Mouse (Mus musculus) monocyte, adult 59 days (primary cell): ENCODE results near the gene Abca7. TPM values are rescaled to one million over a fixed set of nuclear protein-coding genes. Genes with fewer than 3 reads are reported as not detected.

ENCODE experiments used
- total RNA-seq, 2 experiments: library from RNA; stranded (reverse); gene quantifications; one replicate each; pipeline ENCODE4 v1.2.4; 2023

Abca7 gene
- 100 to 1,000 TPM; 123 to 126 TPM for total RNA-seq

DNA sequence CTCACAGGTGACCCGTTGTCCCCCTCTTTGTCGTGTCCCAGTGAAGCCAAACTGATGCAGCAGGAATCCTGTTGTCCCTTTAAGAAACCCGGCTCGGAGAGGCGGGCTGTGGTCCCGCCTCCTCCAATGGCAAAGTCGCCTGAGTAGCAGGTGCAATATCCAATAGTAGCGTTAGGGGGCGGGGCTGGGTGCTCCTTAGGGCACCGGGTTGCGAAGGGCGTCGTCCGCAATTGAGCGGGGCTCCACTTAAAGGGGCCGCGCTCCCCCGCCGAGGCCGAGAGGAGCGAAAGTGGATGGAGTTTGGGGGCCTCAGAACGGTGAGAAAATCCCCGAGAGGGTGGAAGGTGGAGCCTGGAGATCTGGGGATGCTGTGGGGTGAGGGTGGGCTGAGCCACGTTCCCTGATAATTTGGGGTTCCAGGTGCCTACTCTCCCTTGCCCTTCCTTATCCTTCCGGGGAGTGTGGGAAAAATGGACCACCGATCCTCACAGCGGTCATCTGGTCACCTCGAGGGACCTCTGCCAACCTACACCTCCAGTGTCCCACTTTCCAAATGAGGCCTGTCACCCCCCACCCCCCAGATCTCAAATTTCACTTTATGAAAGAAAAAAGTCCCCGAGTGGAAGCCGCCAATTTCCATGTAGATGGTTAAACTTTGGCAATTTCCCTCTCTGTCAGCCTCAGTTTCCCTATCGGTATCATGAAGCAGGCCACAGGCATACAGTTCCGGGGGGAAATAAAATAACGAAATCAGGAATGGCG, at the start of gene Abca7:
Gene Abca7 (plus strand): TSS at position 223 of the 762 bp plus-strand sequence.

GRCm38 (mm10) chr10:79959847-79960601, 36.3 kb upstream of the Abca7 start, which contains the start of gene Wdr18:
Gene Wdr18 (plus strand): TSS chr10:79960152.

GRCm38 (mm10) chr10:79970415-79971182, 25.7 kb upstream of the Abca7 start, which contains the start of gene Grin3b:
Gene Grin3b (plus strand): TSS chr10:79970715.

DNA sequence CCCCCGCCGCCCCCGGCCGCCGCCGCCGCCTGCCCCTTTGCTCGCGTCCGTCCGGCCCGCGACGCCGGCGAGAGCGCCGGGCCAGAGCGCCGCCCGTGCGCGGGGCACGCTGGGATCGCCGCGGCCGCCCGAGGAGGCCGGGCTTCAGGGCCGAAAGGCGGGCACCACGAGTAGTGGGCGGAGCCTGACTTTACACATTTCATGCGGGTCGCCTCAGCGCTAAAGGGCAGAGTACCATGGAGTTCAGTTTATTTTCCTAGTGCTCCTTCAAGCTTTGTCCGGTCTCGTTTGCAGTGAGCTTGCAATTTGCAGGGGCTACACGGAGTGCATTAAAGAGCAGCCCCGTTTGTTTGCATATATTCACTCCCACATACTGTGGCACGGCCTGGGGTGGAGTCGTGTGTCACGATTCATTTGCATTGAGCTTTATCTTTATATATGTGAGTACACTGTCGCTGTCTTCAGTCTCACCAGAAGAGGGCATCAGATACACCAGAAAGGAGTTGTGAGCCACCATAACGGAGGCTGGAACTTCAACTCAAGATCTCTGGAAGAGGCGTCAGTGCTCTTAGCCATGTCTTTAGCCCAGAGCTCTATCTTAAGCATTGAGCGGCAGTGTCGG, 12.0 kb upstream of the Abca7 start, which contains the start of gene Tmem259:
Gene Tmem259 (minus strand): TSS at position 136 of the 622 bp plus-strand sequence.

DNA sequence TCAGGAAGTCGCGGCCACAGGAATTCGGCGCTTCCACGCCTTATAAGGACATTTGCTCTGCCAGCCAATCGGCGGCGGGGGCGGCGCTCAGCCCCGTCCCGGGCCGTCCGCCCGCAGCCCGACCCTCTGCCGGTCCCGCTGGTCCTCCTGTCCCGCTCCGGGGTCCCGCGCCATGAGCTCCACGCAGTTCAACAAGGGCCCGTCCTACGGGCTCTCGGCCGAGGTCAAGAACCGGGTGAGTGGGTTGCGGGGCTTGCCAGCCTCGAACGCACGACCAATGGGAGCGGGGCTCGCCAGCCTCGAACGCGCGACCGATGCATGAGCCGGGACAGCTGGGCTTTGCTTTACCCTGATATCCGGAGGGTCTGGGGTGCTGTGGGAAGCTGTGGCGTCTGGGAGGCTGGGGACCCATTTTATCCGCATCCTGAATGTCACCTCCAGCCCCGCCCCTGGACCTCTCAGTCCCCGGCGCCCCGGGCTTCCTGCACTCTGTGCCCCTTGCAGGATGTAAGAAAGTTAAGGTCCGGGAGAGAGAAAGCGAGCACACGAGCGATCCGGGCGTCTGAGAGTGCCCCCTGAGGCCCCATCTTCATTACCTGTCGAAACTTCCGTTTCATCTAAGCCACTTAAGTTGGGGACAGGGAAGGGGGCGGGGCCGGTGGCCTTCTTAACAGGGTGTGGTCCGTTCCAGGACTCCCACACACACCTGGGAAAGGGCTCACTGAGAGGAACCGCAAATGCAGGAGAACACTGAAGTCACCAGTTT, 7.6 kb upstream of the Abca7 start, which contains the start of gene Cnn2:
Gene Cnn2 (plus strand): TSS at position 79 of the 766 bp plus-strand sequence.

GRCm38 (mm10) chr10:80016511-80016910, 20.2 kb downstream of the Abca7 start, which contains the start of gene Arhgap45:
Gene Arhgap45 (plus strand): TSS chr10:80016653.

DNA sequence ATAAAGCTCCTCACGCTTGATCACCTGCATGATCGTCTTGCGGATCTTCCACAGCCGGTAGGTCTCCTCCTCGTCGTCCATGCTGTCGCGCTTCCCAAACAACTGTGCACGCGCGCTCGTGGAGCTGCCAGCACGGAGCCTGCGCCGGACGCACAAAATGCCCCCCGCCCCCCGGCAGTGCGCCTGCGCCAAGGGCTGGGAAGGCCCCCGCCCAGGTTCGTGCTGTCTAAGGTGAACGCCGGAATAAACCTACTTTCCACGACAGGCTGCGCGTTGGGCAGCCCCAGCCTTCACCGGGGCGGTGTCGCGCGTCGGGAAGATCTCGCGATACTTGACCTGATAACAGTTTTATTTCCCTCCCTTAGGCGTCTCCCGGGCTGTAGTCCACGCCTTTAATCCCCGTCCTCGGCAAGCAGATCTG, 43.3 kb downstream of the Abca7 start, which contains the start of gene Polr2e:
Gene Polr2e (minus strand): TSS at position 237 of the 421 bp plus-strand sequence.

GRCm38 (mm10) chr10:80047041-80047565, 50.8 kb downstream of the Abca7 start, which contains the start of gene Gpx4:
Gene Gpx4 (plus strand): TSS chr10:80047166.

Other genes with a start within 250 kb of the Abca7 start
- gene Polrmt, start 249.9 kb upstream of the Abca7 start, total RNA-seq: 10 to 100 TPM; 29.0 to 32.2 TPM
- gene Fgf22, start 241.4 kb upstream of the Abca7 start, total RNA-seq: not detected
- 10 to 100 TPM; 42.3 to 43.1 TPM for gene Rnf126, start 229.5 kb upstream of the Abca7 start, total RNA-seq
- 1 to 10 TPM; 1.2 to 2.2 TPM for gene Fstl3, start 219.2 kb upstream of the Abca7 start, total RNA-seq
- not detected for gene Prss57, start 205.5 kb upstream of the Abca7 start, total RNA-seq
- gene Palm, start 202.9 kb upstream of the Abca7 start, total RNA-seq: 10 to 100 TPM; 70.2 to 73.6 TPM
- under 1 TPM in 1 of 2 experiments, not detected in 1; 0.49 TPM for gene Misp, start 175.5 kb upstream of the Abca7 start, total RNA-seq
- 100 to 1,000 TPM; 308 to 311 TPM for gene Ptbp1, start 142.1 kb upstream of the Abca7 start, total RNA-seq
- 10 to 100 TPM in 1 of 2 experiments, 1 to 10 TPM in 1; 4.9 to 13.3 TPM for gene Prtn3, start 122.0 kb upstream of the Abca7 start, total RNA-seq
- gene Plppr3, start 121.9 kb upstream of the Abca7 start, total RNA-seq: 1 to 10 TPM; 1.5 to 5.6 TPM
- gene Elane, start 110.2 kb upstream of the Abca7 start, total RNA-seq: 1 to 10 TPM; 1.4 to 1.7 TPM
- gene Cfd, start 105.6 kb upstream of the Abca7 start, total RNA-seq: not detected
- gene Med16, start 87.6 kb upstream of the Abca7 start, total RNA-seq: 10 to 100 TPM; 33.8 to 45.6 TPM
- gene Gm26602, start 85.6 kb upstream of the Abca7 start, total RNA-seq: not detected
- 1 to 10 TPM; 1.1 to 1.5 TPM for gene Kiss1r, start 79.5 kb upstream of the Abca7 start, total RNA-seq
- gene R3hdm4, start 75.3 kb upstream of the Abca7 start, total RNA-seq: 100 to 1,000 TPM; 103 to 108 TPM
- 10 to 100 TPM; 72.0 to 93.0 TPM for gene Arid3a, start 69.5 kb upstream of the Abca7 start, total RNA-seq
- gene Wdr18, start 36.3 kb upstream of the Abca7 start, total RNA-seq: 10 to 100 TPM; 14.9 to 15.3 TPM
- not detected for gene Grin3b, start 25.8 kb upstream of the Abca7 start, total RNA-seq
- gene Tmem259, start 12.2 kb upstream of the Abca7 start, total RNA-seq: 100 to 1,000 TPM; 159 to 170 TPM
- gene Cnn2, start 7.9 kb upstream of the Abca7 start, total RNA-seq: 100 to 1,000 TPM; 264 to 285 TPM
- gene Arhgap45, start 20.2 kb downstream of the Abca7 start, total RNA-seq: 100 to 1,000 TPM; 445 to 469 TPM
- 10 to 100 TPM; 70.3 to 88.5 TPM for gene Polr2e, start 43.3 kb downstream of the Abca7 start, total RNA-seq
- gene Gpx4, start 50.7 kb downstream of the Abca7 start, total RNA-seq: 100 to 1,000 TPM; 295 to 325 TPM
- 100 to 1,000 TPM; 221 to 224 TPM for gene Sbno2, start 109.1 kb downstream of the Abca7 start, total RNA-seq
- 100 to 1,000 TPM; 122 to 129 TPM for gene Stk11, start 119.3 kb downstream of the Abca7 start, total RNA-seq
- 100 to 1,000 TPM; 165 to 182 TPM for gene Atp5d, start 142.1 kb downstream of the Abca7 start, total RNA-seq
- gene Cbarp, start 144.3 kb downstream of the Abca7 start, total RNA-seq: 1 to 10 TPM; 3.7 to 4.5 TPM
- gene Midn, start 151.8 kb downstream of the Abca7 start, total RNA-seq: 100 to 1,000 TPM; 150 to 162 TPM
- 10 to 100 TPM; 46.0 to 76.6 TPM for gene Cirbp, start 169.5 kb downstream of the Abca7 start, total RNA-seq
- gene 1600002K03Rik, start 176.4 kb downstream of the Abca7 start, total RNA-seq: 10 to 100 TPM; 11.8 to 19.2 TPM
- gene Efna2, start 183.0 kb downstream of the Abca7 start, total RNA-seq: under 1 TPM; 0.24 to 0.49 TPM
- gene Mum1, start 229.9 kb downstream of the Abca7 start, total RNA-seq: 10 to 100 TPM; 36.1 to 46.4 TPM